13 mouse cellular contexts compared by ENCODE assay signal in genomic region chr16:91320608-91321007, GRCm38 (mm10). TPM values are rescaled to one million over a fixed set of nuclear protein-coding genes. Genes with fewer than 3 reads are reported as not detected.
A peak's percentile ranks its signal among the peaks of the same experiment; 100 is the strongest.
DNase-seq lines count a peak whose midpoint lies in the region; ATAC-seq and TF ChIP-seq lines count a peak whose summit lies in the region.
"Had no signal": no experiment of that assay in that cellular context is flagged by ENCODE, and none has a peak within 500 bp of the region (broad histone marks: within the 10 kb centered on the region; RNA-seq: fewer than 3 reads in every experiment).

No protein-coding gene starts in this region.

- H3K27ac ChIP-seq in layer of hippocampus, adult 2 months, result no peak overlapping the region
- H3K27ac ChIP-seq in forebrain, postnatal 0 days (ENCODE audit: low read depth, low read length), result no peak overlapping the region
- H3K27ac ChIP-seq in midbrain, embryonic 15.5 days, result no peak overlapping the region
- H3K27ac ChIP-seq in kidney, embryonic 15.5 days, result no peak overlapping the region
- H3K27ac ChIP-seq: liver, embryonic 12.5 days had no signal

- peak overlapping the region; percentile 51 for H3K4me2 ChIP-seq in forebrain, postnatal 0 days (ENCODE audit: low read depth)
- peak overlapping the region; percentile 8 for H3K4me2 ChIP-seq in midbrain, embryonic 15.5 days
- H3K4me2 ChIP-seq in kidney, embryonic 15.5 days, result no peak overlapping the region
- H3K4me2 ChIP-seq: liver, embryonic 12.5 days had no signal

- 10% methylated on average over 15 of the region's 15 CpGs for WGBS in forebrain, postnatal 0 days
- 37% methylated on average over 15 of the region's 15 CpGs for WGBS in midbrain, embryonic 15.5 days
- WGBS in kidney, embryonic 15.5 days, result 61% methylated on average over 15 of the region's 15 CpGs

- H3K9me3 ChIP-seq in forebrain, postnatal 0 days (ENCODE audit: low read length), result no peaks in the 10 kb centered on the region
- H3K9me3 ChIP-seq in midbrain, embryonic 15.5 days, result no peaks in the 10 kb centered on the region
- no peaks in the 10 kb centered on the region for H3K9me3 ChIP-seq in kidney, embryonic 15.5 days (replicated peaks)
- H3K9me3 ChIP-seq: liver, embryonic 12.5 days had no signal

- no peak for TF ChIP-seq CTCF in layer of hippocampus, adult 2 months (conservative IDR thresholded peaks at IDR 0.05)
- no peak for TF ChIP-seq CTCF in forebrain, postnatal 0 days (IDR thresholded peaks at IDR 0.05; ENCODE audit: low read depth)

- ATAC-seq in forebrain, postnatal 0 days, result no peak
- no peak for ATAC-seq in midbrain, embryonic 15.5 days (replicated peaks)
- no peak for ATAC-seq in kidney, embryonic 15.5 days (replicated peaks; ENCODE audit: low FRiP score)
- ATAC-seq: activated CD4-positive, CD25-positive, alpha-beta regulatory T cell, adult 4 months; liver, embryonic 12.5 days had no signal

- no peak overlapping the region for H3K9ac ChIP-seq in forebrain, postnatal 0 days
- no peak overlapping the region for H3K9ac ChIP-seq in midbrain, embryonic 15.5 days
- no peak overlapping the region for H3K9ac ChIP-seq in kidney, embryonic 15.5 days
- H3K9ac ChIP-seq: liver, embryonic 12.5 days had no signal

- no peak for DNase-seq in layer of hippocampus, adult 2 months (ENCODE audit: low spot score in 2 of 2)
- no peak for DNase-seq in layer of hippocampus, adult 9-11 months
- DNase-seq in cerebellum, adult 8-10 months, result peak; percentile 27
- peak; percentile 80 for DNase-seq in forebrain, postnatal 0 days
- no peak for DNase-seq in embryo, embryonic 11 days
- DNase-seq in urinary bladder, adult 2 months (ENCODE audit: low spot score), result no peak
- DNase-seq: kidney, postnatal 25 days had no signal

- H3K4me1 ChIP-seq in forebrain, postnatal 0 days (ENCODE audit: insufficient read depth), result no peaks in the 10 kb centered on the region
- peaks cover 9% of the 10 kb centered on the region for H3K4me1 ChIP-seq in midbrain, embryonic 15.5 days
- H3K4me1 ChIP-seq in kidney, embryonic 15.5 days, result no peaks in the 10 kb centered on the region

- H3K36me3 ChIP-seq in forebrain, postnatal 0 days (ENCODE audit: insufficient read depth), result no peaks in the 10 kb centered on the region
- H3K36me3 ChIP-seq in midbrain, embryonic 15.5 days (replicated peaks), result no peaks in the 10 kb centered on the region
- H3K36me3 ChIP-seq in kidney, embryonic 15.5 days, result no peaks in the 10 kb centered on the region
- H3K36me3 ChIP-seq: liver, embryonic 12.5 days had no signal

- H3K27me3 ChIP-seq in forebrain, postnatal 0 days (ENCODE audit: insufficient read depth, low read length), result no peaks in the 10 kb centered on the region; the same call in 1 of the 2 replicates
- peaks cover 9% of the 10 kb centered on the region for H3K27me3 ChIP-seq in midbrain, embryonic 15.5 days (replicated peaks)
- peaks cover 83% of the 10 kb centered on the region for H3K27me3 ChIP-seq in kidney, embryonic 15.5 days

- H3K4me3 ChIP-seq in layer of hippocampus, adult 2 months, result peak overlapping the region; percentile 43
- peak overlapping the region; percentile 29 for H3K4me3 ChIP-seq in forebrain, postnatal 0 days (ENCODE audit: low read depth, low read length)
- no peak overlapping the region for H3K4me3 ChIP-seq in midbrain, embryonic 15.5 days
- H3K4me3 ChIP-seq in kidney, embryonic 15.5 days (replicated peaks), result no peak overlapping the region
- H3K4me3 ChIP-seq: liver, embryonic 12.5 days had no signal

RNA-seq across cellular contexts. Expression of gene Olig1, which starts 51.0 kb away (rescaled TPM):
- total RNA-seq in layer of hippocampus, adult 2 months (2021), result 100 to 1,000 TPM in 1 of 2 experiments, 10 to 100 TPM in 1; 95.9 to 105 TPM
- total RNA-seq in forebrain, postnatal 0 days (2014; rRNA removed), result 103 and 130 TPM in 2 replicates
- polyA plus RNA-seq in forebrain, postnatal 0 days (2015; fragmentation: Nextera tagmentation; extraction: Ambion mirVana), result 127 and 138 TPM in 2 replicates
- 79.2 and 81.5 TPM in 2 replicates for polyA plus RNA-seq in midbrain, embryonic 15.5 days (2015; fragmentation: Nextera tagmentation; extraction: Ambion mirVana)
- polyA plus RNA-seq in kidney, embryonic 15.5 days (2015; fragmentation: Nextera tagmentation; extraction: Ambion mirVana), result 0.09 and 0.12 TPM in 2 replicates
- 0.19 and 0.25 TPM in 2 replicates for polyA plus RNA-seq in urinary bladder, adult 2 months (2012; rRNA removed)
- total RNA-seq: CH12.LX; megakaryocyte progenitor cell, adult 5-6 weeks had no signal
- polyA plus RNA-seq: activated CD4-positive, CD25-positive, alpha-beta regulatory T cell, adult 4 months; liver, embryonic 12.5 days had no signal

RNA-seq across cellular contexts. Expression of gene Ifnar2, which starts 52.0 kb away (rescaled TPM):
- total RNA-seq in layer of hippocampus, adult 2 months (2021), result 10 to 100 TPM; 19.8 to 25.5 TPM
- 24.5 and 25.5 TPM in 2 replicates for total RNA-seq in forebrain, postnatal 0 days (2014; rRNA removed)
- polyA plus RNA-seq in forebrain, postnatal 0 days (2015; fragmentation: Nextera tagmentation; extraction: Ambion mirVana), result 53.1 and 58.1 TPM in 2 replicates
- 33.5 and 36.7 TPM in 2 replicates for polyA plus RNA-seq in midbrain, embryonic 15.5 days (2015; fragmentation: Nextera tagmentation; extraction: Ambion mirVana)
- 50.5 and 51.8 TPM in 2 replicates for polyA plus RNA-seq in kidney, embryonic 15.5 days (2015; fragmentation: Nextera tagmentation; extraction: Ambion mirVana)
- 57.9 and 68.6 TPM in 2 replicates for polyA plus RNA-seq in urinary bladder, adult 2 months (2012; rRNA removed)

Comparison
In these comparisons a context has a peak if more than half of its experiments do, and no peak if none do; other contexts are left out.
1. DNase-seq: peak in cerebellum, adult 8-10 months (single experiment) and forebrain, postnatal 0 days (single experiment); none in layer of hippocampus, adult 2 months (0 of 2), layer of hippocampus, adult 9-11 months (single experiment), embryo, embryonic 11 days (single experiment) and urinary bladder, adult 2 months (single experiment).
2. H3K4me3 ChIP-seq: peak in layer of hippocampus, adult 2 months (single experiment) and forebrain, postnatal 0 days (single experiment); none in midbrain, embryonic 15.5 days (single experiment) and kidney, embryonic 15.5 days (single experiment).
3. RNA of gene Olig1, which starts 51.0 kb away (polyA plus RNA-seq): 127 to 138 TPM in forebrain, postnatal 0 days and 79.2 to 81.5 TPM in midbrain, embryonic 15.5 days; 0.19 to 0.25 TPM in urinary bladder, adult 2 months and 0.09 to 0.12 TPM in kidney, embryonic 15.5 days; every median in the first group is over 10 times any median in the second.